Mouse (Mus musculus): ENCODE results near the gene Plvap.

Gene Plvap

DNA sequence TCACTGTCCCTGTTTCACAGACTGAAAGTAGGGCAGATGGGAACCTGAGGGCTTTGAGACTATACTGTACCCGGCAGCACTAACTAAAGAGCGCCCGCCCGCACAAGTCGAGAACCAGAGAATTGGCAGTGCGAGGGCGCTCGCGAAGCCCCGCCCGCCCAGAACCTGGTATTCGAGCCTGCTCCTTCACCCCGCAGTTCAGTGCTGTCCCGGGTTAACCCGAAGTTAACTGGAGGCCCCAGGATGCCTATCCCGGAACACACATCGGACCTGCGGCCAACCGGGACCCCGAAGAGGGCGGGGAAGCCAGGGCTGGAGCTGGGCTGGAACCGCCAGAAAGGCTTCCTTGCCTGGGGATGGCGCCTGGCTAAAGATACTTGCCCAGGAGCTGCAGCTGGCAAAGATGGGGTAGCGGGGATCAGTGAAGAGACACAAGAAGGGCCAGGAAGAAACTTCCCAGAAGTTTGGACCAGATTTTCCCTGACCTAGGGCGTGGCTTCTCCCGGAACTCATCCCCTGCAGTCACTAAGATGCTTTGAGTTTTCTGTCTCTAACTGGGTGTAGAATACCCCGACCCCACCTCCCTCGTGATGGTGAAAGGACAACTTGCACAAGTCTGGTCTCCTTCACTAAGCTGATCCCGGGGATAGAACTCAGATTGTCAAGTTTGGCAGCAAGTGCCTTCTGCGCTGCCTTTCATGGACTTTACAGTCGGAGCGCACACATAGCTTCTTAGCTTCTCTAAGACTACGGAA lies 23.7 kb downstream of the Plvap start, which contains the start of gene Gtpbp3:
Gtpbp3 (plus strand) TSS at position 413 of the 755 bp plus-strand sequence.
- peak; percentile 76 to 81 for DNase-seq (ENCODE audit: low spot score in 2 of 2)

DNA sequence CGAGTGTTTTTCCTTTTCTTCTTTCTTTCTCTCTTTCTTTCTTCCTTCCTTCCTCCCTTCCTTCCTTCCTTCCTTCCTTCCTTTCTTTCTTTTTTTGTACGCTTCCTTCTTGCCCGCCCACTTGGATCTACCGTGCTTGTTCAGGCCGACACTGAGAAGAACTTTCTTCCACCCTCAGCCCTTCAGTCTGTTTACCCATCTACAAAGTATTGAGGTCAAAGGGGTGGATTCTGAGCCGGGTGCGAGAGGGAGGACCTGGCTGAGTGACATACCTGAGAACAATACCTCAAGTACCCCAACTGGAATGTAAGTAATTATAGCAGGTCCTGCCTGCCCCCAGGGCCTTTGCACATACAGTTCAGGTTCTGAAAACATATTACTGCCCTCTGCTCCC lies 25.4 kb downstream of the Plvap start:
- DNase-seq (ENCODE audit: low spot score in 2 of 2), result no peak

DNA sequence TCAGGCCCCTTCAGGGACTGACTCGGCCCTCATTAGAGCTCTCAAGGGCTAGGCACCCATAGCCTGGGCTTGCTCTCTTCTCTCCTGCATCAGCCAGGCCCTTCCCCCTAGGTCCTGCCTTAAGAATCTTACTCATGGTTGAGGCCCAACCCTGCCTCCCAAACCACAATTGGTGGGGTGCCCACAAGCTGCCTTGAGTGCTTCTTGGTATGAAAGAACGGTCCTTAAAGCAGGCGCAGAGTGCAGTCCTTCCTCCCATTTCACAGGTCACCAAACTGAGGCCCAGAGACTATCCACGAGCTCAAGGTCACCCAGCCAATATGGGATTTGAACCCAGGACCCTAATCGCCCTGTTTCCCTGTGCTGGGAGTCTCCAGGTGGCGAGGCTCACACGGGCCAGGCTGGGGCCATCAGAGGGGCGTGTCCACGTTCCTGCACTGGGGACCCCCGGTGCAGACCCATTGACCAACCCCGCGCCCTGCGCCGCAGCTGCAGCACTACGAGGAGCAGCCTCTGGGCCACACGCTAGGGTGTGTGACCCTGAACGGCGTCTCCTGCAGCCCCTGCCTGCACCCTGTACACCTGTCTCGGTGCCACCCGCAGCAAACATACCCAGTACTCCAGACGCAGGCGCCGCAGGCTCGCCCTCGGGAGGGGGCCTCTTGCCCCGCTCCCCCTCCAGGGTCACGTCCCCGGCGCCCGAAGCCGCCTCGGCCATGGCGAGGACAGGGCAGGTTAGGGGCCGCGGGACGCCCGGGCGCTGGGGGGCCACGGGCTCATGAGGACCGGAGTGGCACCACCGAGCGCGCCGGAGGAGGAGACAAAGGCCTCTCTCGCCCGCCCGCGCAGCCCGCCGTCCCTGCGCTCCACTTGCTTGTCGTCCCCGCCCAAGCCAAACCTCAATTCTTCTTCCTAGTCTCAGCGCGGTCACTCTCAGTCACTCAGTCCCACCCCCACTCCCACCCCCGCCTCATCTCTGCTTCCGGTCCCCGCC lies 26.1 kb downstream of the Plvap start, which contains the start of gene Ano8:
Ano8 (minus strand) TSS at position 822 of the 994 bp plus-strand sequence.
- DNase-seq (ENCODE audit: low spot score in 2 of 2), result peak; percentile 78 to 87

DNA sequence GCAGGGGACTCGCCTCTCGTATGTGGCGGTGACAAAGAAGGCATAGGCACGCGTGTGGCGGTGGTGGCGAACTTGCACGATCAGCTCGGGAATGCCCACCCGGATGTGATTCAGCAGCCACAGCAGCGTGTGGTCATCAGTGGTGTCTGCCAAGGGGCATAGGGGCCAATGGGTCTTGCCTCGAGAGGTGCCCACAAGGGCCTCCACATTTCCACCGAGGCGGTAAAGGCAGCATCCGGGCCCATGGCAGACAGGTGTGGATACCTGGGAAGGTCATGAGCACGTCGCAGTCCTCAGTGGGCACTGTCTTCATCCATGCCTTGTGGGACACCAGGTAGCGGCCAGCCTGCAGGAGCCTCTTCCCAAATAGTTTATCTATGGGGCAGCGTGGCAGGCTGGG lies 26.8 kb downstream of the Plvap start:
- DNase-seq (ENCODE audit: low spot score in 2 of 2), result no peak

DNA sequence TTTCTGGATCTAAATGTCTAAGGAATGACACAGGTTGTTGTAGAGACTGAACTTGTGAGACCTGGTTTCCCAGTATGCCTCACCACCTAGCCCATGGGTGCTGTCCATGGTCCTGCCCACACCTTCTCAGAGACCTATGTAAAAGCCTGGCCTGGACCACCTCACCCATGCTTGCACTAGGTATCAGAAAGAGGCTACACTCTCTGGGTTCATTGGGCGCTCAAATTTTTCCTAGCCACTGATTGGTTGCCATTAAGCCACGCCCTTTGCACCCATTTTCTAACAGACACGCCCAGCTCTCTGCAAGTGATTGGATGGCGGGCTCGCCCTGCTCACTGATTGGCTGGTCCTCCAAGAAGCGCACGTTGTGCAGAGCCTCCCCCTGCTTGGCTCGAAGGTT lies 27.6 kb downstream of the Plvap start:
- no peak for DNase-seq (ENCODE audit: low spot score in 2 of 2)

DNA sequence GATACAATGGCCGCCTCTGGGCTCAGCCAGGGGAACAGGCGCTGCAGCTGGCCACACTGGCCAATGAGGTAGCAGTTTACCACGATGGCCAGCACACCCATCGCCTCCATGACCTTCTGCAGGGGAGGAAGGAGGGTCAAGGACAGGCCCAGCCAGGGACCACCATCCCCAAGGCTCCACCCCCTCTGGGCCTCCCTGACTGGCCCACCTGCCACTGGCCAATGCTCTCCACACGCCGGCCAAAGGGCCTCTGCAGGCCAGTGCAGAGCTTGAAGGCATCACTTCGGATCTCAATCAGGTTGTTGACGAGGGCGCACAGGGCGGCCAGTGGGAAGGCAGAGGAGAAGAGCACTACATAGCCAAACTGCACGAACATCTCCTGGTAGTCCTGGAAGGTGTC lies 32.6 kb downstream of the Plvap start:
- DNase-seq (ENCODE audit: low spot score in 2 of 2), result no peak

DNA sequence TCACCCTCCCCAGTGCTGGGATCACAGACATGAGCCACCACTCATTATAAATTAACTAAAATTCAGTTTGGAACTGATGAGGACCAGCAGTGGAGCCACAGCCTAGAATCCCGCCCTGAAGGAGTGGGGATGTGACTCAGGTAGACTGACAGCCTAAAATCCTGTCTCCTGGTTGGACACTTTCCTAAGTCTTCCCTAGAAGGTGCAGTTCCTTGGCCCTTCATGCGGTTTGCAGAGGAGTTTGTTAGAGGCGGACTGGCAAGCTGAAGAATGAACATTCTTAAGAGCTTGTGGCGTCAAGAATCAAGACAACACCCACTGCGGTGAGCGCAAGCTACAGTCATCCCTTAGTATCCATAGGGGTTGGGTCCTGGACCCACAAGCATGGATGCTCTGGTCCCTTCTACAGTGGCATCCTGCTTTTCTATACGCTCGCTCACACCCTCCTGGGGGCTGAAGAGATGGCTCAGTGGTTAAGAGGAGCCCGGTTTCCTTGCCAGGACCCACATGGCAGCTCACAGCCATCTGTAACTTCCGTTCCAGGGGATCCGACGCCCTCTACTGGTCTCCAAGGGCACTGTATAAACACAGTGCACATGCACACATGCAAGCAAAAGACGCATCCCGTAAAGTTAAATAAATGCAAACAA lies 34.2 kb downstream of the Plvap start:
- DNase-seq (ENCODE audit: low spot score in 2 of 2), result no peak

DNA sequence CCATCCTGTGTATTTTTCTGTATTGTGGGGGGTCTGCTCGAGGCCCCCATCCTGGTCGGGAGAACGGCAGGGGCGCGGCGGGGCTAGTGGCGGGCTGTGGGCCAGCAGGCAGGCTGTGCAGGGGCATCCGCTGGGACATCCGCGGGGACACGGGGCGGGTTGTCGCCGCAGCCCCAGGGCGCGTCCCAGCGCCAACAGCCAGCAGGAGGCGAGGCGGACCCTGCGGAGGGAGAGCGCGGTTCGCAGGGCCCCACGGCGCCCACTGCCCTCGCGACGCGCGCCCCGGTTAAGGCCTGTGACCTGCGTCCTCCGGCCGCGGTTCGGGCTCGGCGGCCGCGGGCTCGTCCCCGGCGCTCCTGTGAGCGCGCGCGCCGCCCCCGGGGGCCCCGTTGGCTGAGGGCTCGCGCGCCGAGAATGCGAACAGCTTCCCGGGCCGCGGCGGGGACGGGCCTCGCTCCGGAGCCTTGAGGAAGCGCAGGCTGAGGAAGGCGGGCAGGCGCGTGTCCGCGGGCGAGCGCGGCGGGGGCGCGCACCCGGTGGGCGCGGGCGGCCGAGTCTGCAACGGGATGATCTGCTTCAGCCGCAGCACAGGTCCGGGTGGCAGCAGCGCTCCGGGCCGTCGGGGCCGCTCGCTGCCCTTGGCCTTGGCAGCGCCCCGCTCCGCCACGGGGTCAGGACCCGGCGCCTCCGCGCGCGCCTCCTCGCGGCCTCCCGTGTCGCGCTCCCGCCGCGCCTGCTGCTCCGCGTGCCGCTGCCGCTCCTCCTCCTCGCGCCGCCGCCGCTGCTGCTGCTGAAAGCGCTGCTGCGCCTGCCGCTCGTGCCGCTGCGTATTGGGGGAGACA lies 35.2 kb downstream of the Plvap start:
- peak; percentile 77 to 81 for DNase-seq (ENCODE audit: low spot score in 2 of 2)

DNA sequence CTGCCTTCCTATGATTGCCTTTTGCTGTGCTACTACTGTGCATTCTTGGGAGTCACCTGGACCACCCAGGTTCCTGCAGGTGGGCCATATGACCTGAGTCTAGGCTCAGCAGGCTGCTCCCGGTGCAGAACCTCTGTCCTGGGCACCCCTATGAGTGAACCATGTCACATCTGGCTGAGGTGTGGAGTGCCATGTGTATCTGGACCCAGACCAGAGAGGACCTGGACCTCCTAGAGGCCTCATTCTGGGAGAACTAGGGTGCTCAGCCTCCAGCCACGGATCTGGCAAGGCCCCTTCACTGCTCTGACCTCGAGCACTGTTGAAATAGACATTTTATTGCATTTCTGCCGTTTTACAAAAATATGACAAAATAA lies 35.9 kb downstream of the Plvap start:
- no peak for DNase-seq (ENCODE audit: low spot score in 2 of 2)

DNA sequence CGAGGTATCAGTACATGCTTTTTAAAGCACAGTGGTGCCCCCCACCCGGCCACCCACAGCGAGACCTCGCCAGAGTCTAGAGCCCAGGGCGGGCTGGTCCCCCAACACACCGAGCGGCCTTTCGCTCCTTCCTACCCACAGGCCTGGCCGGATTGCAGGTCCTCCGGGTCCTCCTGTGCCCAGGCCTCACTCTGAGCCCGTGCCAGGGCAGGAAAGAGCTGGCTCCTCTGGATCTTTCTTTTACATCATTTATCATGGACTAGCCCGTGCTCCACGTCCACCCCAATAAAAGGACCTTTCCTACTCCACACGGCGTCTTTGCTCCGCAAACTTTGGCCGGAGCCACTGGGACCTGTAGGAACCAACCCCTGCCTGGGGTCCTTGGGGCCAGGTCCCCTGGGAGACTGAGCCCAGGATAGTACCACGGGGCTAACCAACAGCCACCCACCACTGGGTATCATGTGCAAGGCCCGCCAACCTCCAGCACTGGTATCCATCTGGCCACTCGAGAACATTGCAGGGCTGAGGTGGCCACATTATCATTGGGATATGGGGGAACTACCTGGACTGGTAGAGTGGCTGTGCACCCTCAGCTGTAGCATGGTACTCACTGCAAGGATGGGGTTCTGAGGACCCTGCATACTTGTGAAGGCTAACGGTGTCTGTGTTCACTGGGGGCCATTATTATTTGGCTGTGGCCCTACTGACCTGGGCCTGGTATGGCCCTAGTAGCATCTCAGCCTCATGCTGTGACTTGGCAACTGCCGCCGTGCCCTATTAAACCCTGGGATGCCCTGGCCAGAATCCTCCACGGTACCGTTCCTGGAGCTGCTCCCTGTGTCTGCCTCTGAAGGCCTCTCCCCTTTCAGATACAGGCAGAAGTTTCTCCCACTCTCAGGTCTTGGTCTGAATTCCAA lies 36.5 kb downstream of the Plvap start:
- no peak for DNase-seq (ENCODE audit: low spot score in 2 of 2)

DNA sequence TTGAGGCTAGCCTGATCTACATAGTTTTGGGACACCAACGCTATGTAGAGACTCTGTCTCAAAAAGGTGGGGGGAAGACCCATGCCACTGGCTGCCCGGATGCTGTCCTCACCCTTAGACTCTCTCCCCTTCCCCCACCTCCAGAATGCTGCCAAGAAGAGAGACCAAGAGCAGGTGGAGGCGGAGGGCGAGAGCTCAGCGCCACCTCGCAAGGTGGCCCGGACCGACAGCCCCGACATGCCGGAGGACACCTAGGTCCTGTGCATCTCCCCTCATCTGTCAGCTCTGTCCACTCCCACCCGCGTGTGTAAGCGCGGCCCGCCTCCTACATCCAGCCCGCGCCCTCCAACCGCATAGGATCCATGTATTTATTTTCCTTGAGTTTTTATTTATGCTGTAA lies 37.2 kb downstream of the Plvap start:
- DNase-seq (ENCODE audit: low spot score in 2 of 2), result no peak

DNA sequence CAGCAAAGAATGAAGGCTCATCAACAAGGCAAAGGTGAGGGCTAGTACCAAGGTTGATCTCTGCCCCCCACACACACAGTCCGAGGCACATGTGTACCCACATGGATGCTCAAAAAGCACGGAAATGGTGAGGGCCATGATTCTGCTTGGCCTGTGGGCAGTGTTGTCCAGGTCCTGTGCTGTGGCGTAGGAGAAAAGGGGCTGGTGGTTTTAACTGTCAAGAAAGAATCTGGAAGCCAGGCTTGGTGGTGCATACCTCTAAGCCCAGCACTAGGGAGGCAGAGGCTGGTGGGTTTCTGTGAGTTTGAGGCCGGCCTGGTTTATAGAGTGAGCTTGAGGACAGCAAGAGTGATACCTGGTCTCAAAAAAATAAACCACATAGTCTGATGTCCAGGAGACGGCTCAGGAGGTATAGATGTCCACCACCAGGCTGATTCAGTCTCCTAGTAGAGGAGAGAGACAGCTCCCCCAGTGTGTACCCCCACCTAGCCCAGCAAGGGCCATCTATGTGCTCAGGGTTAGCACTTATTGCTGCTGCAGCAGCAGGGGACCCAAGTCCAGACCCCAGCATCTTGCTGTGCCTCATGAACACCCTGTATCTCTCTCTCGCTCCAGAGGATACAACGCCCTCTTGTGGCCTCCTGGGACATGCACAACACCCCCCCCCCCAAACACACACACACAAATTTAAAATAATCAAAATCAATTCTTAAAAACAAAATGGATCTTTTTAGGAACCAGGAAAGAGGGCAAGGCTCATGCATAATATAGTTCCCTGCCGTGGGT lies 38.8 kb downstream of the Plvap start:
- no peak for DNase-seq (ENCODE audit: low spot score in 2 of 2)

DNA sequence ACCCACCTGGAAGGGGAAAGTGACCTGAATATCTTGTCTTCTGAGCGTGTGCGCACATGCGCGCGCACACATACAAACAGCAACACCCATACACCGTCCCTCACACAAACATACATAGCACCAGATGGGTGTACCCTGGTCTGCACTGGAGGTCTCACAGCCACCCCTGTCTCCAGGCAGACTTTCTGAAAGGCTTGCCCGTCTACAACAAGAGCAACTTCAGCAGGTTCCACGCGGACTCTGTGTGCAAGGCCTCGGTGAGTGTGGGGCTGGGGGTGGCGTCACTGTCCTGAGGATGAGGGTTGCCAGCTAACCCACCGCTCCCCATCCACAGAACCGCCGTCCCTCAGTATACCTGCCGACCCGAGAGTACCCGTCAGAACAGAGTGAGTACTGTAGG lies 39.7 kb downstream of the Plvap start:
- no peak for DNase-seq (ENCODE audit: low spot score in 2 of 2)

DNA sequence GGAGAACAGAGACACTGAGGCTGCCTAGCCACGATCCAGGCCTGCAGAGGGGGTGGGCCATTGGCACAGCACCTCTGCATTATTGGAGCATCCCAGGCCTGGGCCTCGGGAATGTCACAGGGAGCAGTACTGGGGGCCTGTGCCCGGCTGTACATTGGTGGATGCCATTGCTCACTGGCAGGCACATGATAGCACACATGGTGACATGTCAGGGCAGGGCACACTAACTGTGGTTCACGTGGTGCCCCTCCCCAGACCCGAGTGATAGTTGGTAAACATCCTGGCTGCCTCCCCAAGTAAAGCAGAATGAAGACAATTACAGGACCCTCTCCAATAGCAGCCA lies 40.7 kb downstream of the Plvap start:
- no peak for DNase-seq (ENCODE audit: low spot score in 2 of 2)

DNA sequence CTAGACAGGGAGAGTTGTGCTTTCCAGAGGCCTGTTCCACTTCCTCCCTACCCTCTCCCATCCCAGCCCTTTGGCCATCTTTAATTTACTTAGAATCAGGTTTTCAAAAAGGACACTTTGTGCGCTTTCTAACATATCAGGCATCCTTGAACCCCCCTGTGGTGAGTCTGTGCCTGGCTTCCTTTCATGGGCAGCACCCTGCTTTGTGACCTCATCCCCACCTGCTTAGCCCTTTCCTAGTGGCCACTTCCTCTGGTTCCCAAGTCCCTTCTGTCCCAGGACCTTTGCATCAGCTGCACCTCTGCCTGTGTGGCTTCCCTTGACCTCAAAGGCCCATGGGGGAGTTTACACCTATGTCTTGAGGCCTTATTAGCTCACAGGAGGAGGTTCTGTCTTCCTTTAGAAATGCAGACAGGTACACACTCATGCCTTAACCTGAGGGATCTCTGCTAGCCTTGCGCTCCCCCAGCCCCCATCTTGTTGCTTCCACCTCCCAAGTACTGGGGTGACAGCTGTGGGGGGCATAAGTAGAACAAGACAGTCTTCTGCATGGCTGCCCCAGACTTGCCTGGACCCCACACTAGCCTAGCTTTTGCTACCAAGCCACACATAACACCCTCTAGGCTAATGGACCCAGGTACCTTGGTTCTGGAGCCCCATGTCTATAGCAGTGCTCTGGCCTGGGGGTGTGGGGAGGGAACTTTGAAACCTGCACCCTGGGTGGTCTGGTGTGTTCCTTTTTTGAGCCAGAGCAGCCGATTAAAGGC lies 41.2 kb downstream of the Plvap start:
- no peak for DNase-seq (ENCODE audit: low spot score in 2 of 2)

DNA sequence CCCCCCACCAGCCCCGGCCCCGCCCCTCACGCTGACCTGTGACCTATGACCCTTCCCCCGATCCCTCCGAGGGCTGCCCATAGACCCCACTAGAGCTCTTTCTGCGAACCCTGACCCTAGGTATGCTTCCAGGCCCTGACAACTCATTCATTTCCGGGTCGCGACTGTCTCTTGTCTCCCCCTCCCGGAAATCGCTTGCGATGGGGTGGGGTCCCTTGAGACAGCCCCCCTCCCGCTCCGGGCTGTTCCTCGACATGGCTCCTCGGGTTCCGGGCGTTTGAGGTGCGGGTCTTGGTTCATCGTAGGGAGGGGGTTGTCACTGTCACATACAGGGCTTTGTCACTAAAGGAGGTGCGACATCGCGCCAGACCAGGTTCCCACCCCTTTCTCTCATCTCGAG lies 42.1 kb downstream of the Plvap start:
- peak in 1 of 2 experiments; percentile 50 for DNase-seq (ENCODE audit: low spot score in 2 of 2)

DNA sequence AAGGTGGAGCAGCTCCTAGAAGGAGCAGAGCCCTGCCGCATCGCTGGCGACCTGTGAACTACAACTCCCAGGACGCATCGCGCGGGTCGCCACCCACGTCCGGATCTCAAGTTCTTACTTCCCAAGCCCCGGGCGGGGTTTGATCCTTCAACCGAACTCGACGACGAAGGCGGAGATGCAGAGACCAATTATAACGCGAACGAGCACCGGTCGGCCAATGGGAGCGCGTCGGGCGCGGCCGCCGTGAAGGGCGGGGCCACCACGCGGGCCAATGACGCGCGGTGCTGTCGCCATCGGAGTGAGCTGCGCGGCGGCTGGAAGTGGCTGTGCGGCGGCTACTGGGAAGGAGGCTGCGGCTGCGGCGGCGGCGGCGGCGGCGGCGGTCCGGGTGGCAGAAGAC lies 42.6 kb downstream of the Plvap start, which contains the start of gene Dda1:
Dda1 (plus strand) TSS at position 284 of the 400 bp plus-strand sequence.
- DNase-seq (ENCODE audit: low spot score in 2 of 2), result peak; percentile 96

DNA sequence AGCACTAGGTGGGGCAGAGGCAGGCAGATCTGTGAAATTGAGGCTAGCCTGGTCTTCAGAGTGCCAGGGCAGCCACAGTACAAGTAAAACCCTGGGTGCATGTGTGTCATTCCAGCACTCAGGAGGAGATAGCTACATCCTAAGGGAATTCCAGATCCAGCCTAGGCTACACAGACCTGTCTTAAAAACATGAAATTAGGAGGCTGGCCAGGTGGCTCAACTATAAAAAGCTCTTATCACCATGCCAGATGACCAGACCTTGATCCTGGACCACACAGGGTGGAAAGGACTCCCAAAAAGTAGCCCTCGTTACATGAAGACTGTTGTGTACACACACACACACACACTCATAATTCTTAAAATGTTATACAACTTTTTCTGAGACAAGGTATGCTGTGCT lies 43.6 kb downstream of the Plvap start:
- no peak for DNase-seq (ENCODE audit: low spot score in 2 of 2)

DNA sequence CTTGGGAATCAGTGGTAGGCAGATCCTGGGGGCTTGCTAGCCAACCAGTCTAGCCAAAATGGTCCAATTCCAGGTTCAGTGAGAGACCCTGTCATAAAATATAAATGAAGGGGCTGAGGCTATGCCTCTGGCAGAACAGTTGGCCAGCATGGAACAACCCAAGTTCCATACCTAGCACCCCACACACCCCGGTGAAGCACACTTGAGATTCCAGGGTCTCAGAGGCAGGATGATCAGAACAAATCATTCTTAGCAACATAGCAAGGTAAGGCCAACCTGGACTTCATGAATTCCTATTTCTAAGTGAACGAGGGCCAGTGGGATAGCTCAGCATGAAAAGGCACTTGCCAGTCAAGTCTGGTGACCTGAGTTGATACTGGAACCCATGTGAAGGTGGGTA lies 44.4 kb downstream of the Plvap start:
- no peak for DNase-seq (ENCODE audit: low spot score in 2 of 2)
